Mouse (Mus musculus) frontal cortex, postnatal 36 days (tissue): ENCODE measurements around the gene Gm42517.

Experiments
- DNase-seq, 2 experiments: peaks; one replicate each; pipeline ENCODE4 v3.0.0; 2022; ENCODE audit warnings: low spot score in 2 of 2

Gm42517 gene

GRCm38 (mm10) chr5:108367871-108368332, at the start of gene Gm42517:
Gm42517 (minus strand) TSS chr5:108367922.
- peak in 1 of 2 experiments; percentile 44 for DNase-seq

- DNase-seq = no peak
Measured at GRCm38 (mm10) chr5:108414711-108415110, 47.0 kb upstream of the Gm42517 start.

- DNase-seq = peak in 1 of 2 experiments; percentile 33
Measured at GRCm38 (mm10) chr5:108406977-108407376, 39.3 kb upstream of the Gm42517 start.

- no peak for DNase-seq
Measured at GRCm38 (mm10) chr5:108405460-108405859, 37.7 kb upstream of the Gm42517 start.

- no peak for DNase-seq
Measured at GRCm38 (mm10) chr5:108403453-108403852, 35.7 kb upstream of the Gm42517 start.

- DNase-seq = no peak
Measured at GRCm38 (mm10) chr5:108389744-108390143, 22.0 kb upstream of the Gm42517 start.

GRCm38 (mm10) chr5:108388201-108388600, 20.5 kb upstream of the Gm42517 start, which contains the start of gene Pde6b:
Pde6b (plus strand) TSS chr5:108388391.
- DNase-seq = no peak

- no peak for DNase-seq
Measured at GRCm38 (mm10) chr5:108386449-108386848, 18.7 kb upstream of the Gm42517 start.

- peak; percentile 44 to 75 for DNase-seq
Measured at GRCm38 (mm10) chr5:108385632-108386031, 17.9 kb upstream of the Gm42517 start.

- DNase-seq = no peak
Measured at GRCm38 (mm10) chr5:108378346-108378745, 10.6 kb upstream of the Gm42517 start.

GRCm38 (mm10) chr5:108376059-108376458, 8.3 kb upstream of the Gm42517 start:
- DNase-seq = no peak

- DNase-seq = no peak
Measured at GRCm38 (mm10) chr5:108374079-108374478, 6.4 kb upstream of the Gm42517 start.

- DNase-seq = no peak
Measured at GRCm38 (mm10) chr5:108369964-108370363, 2.2 kb upstream of the Gm42517 start.

- DNase-seq = peak; percentile 94 to 96
Measured at GRCm38 (mm10) chr5:108368851-108369621, 1.3 kb upstream of the Gm42517 start.

- peak; percentile 43 to 59 for DNase-seq
Measured at GRCm38 (mm10) chr5:108368446-108368845, 724 bp upstream of the Gm42517 start.

- DNase-seq = peak; percentile 52 to 59
Measured at GRCm38 (mm10) chr5:108366984-108367841, 509 bp downstream of the Gm42517 start.

- DNase-seq = peak in 1 of 2 experiments; percentile 35
Measured at GRCm38 (mm10) chr5:108366328-108366983, 1.3 kb downstream of the Gm42517 start.

GRCm38 (mm10) chr5:108362330-108362729, 5.4 kb downstream of the Gm42517 start:
- DNase-seq = no peak

- no peak for DNase-seq
Measured at GRCm38 (mm10) chr5:108360211-108360610, 7.5 kb downstream of the Gm42517 start.

- peak; percentile 68 to 75 for DNase-seq
Measured at GRCm38 (mm10) chr5:108359491-108359890, 8.2 kb downstream of the Gm42517 start.

GRCm38 (mm10) chr5:108357862-108358261, 9.9 kb downstream of the Gm42517 start:
- no peak for DNase-seq

- no peak for DNase-seq
Measured at GRCm38 (mm10) chr5:108354056-108354455, 13.7 kb downstream of the Gm42517 start.
